Mouse (Mus musculus) adipocyte (in vitro differentiated cells): ENCODE data around the gene Acox3.

ENCODE experiments used
- DNase-seq: peaks from one replicate; pipeline ENCODE4 v3.0.0-alpha.2; 2016; ENCODE audit warnings: low spot score

The Acox3 gene

GRCm38 (mm10) chr5:35582445-35583220, at the start of gene Acox3:
TSS of gene Acox3 (plus strand) at chr5:35583040.
- DNase-seq = peak; percentile 99

GRCm38 (mm10) chr5:35536271-35536670, 46.6 kb upstream of the Acox3 start:
- peak; percentile 31 for DNase-seq

GRCm38 (mm10) chr5:35537474-35537873, 45.4 kb upstream of the Acox3 start:
- no peak for DNase-seq

GRCm38 (mm10) chr5:35538022-35538421, 44.8 kb upstream of the Acox3 start:
- DNase-seq = peak; percentile 33

- no peak for DNase-seq
Observed at GRCm38 (mm10) chr5:35539576-35539975, 43.3 kb upstream of the Acox3 start.

- no peak for DNase-seq
Observed at GRCm38 (mm10) chr5:35540555-35540954, 42.3 kb upstream of the Acox3 start.

GRCm38 (mm10) chr5:35541059-35541790, 41.6 kb upstream of the Acox3 start:
- DNase-seq = peak; percentile 64

GRCm38 (mm10) chr5:35546127-35546526, 36.7 kb upstream of the Acox3 start:
- no peak for DNase-seq

- peak; percentile 93 for DNase-seq
Observed at GRCm38 (mm10) chr5:35551855-35552837, 30.7 kb upstream of the Acox3 start.

- DNase-seq = peak; percentile 70
Observed at GRCm38 (mm10) chr5:35552838-35553539, 29.9 kb upstream of the Acox3 start.

- no peak for DNase-seq
Observed at GRCm38 (mm10) chr5:35556393-35556792, 26.4 kb upstream of the Acox3 start.

- peak; percentile 48 for DNase-seq
Observed at GRCm38 (mm10) chr5:35557946-35558621, 24.8 kb upstream of the Acox3 start.

- DNase-seq = no peak
Observed at GRCm38 (mm10) chr5:35559447-35559846, 23.4 kb upstream of the Acox3 start.

GRCm38 (mm10) chr5:35562616-35563015, 20.2 kb upstream of the Acox3 start:
- no peak for DNase-seq

- DNase-seq = peak; percentile 79
Observed at GRCm38 (mm10) chr5:35563449-35563848, 19.4 kb upstream of the Acox3 start.

- DNase-seq = no peak
Observed at GRCm38 (mm10) chr5:35565217-35565616, 17.6 kb upstream of the Acox3 start.

GRCm38 (mm10) chr5:35566632-35567031, 16.2 kb upstream of the Acox3 start:
- no peak for DNase-seq

- DNase-seq = no peak
Observed at GRCm38 (mm10) chr5:35571546-35571945, 11.3 kb upstream of the Acox3 start.

GRCm38 (mm10) chr5:35574653-35575599, 7.9 kb upstream of the Acox3 start, which contains the start of gene Trmt44:
TSS of gene Trmt44 (minus strand) at chr5:35575070.
- DNase-seq = peak; percentile 95
